Mouse (Mus musculus) heart, embryonic 15.5 days (tissue): Measurements from ENCODE around the gene Lrrfip2. TPM values are rescaled to one million over a fixed set of nuclear protein-coding genes. Genes with fewer than 3 reads are reported as not detected.

ENCODE experiments used
- ATAC-seq: fragments of 200-750 bp; cut with Nextera tagmentation; replicated peaks from 2 replicates; pipeline ENCODE4 v1.8.0; 2017; ENCODE audit warnings: low read depth, moderate TSS enrichment; ENCODE audit not compliant: insufficient number of reproducible peaks, insufficient read depth, low FRiP score
- H3K27ac ChIP-seq: fragments of 300-500 bp; sonication (generic); 2 replicates; pipeline ENCODE4 v1.5.1; 2015; ENCODE audit warnings: mild to moderate bottlenecking, inconsistent platforms
- H3K27me3 ChIP-seq: fragments of 300-500 bp; sonication (generic); 2 replicates; pipeline ENCODE4 v1.6.1; 2015; ENCODE audit warnings: inconsistent platforms
- H3K36me3 ChIP-seq: fragments of 300-500 bp; sonication (generic); 2 replicates; pipeline ENCODE4 v1.6.1; 2015; ENCODE audit warnings: mild to moderate bottlenecking, inconsistent platforms
- H3K4me1 ChIP-seq: fragments of 300-500 bp; sonication (generic); replicated peaks from 2 replicates; pipeline ENCODE4 v1.6.1; 2015; ENCODE audit warnings: inconsistent platforms
- H3K4me2 ChIP-seq: fragments of 300-500 bp; sonication (generic); 2 replicates; pipeline ENCODE4 v1.6.1; 2015; ENCODE audit warnings: inconsistent platforms, mild to moderate bottlenecking, moderate library complexity
- H3K4me3 ChIP-seq: fragments of 300-500 bp; sonication (generic); 2 replicates; pipeline ENCODE4 v1.5.1; 2015; ENCODE audit warnings: mild to moderate bottlenecking, inconsistent platforms
- H3K9ac ChIP-seq: fragments of 300-500 bp; sonication (generic); 2 replicates; pipeline ENCODE4 v1.6.1; 2015; ENCODE audit warnings: mild to moderate bottlenecking, inconsistent platforms
- H3K9me3 ChIP-seq: fragments of 300-500 bp; sonication (generic); replicated peaks from 2 replicates; pipeline ENCODE4 v1.6.1; 2016; ENCODE audit warnings: inconsistent platforms
- WGBS: fragments of 180-500 bp; shearing (Covaris S2); methylation state at CpG from one replicate; pipeline ENCODE4 v1.1.7; 2015; ENCODE audit warnings: mixed read lengths; 5-methylcytosine and 5-hydroxymethylcytosine counted together
- polyA plus RNA-seq: library from polyadenylated mRNA; unstranded; fragments of >200 nt; fragmentation: Nextera tagmentation; extraction: Ambion mirVana; gene quantifications from 2 replicates; pipeline ENCODE4 v1.2.1, GENCODE M21; 2015

Lrrfip2 gene
- polyA plus RNA-seq, 1 experiment from 2014 or later: 64.9 TPM

DNA sequence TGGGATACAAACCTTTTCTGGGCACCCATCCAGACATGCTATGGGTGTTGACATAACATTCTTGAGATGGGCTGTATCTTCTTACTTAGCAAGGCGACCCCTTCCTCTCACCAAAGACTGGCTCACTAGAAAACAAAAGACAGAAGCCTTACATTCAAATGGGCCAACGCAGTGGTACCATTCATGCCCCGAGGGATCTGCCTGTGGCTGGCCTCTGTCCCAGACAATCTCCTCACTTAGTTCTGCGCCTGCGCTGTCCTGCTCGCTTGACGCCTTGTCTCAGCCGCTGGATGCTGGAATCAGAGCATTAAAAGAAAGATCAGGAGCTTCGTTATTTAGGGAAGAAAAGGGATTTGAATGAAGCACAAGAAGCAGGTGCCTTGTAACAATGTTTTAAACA lies 24.7 kb upstream of the Lrrfip2 start:
- Histone ChIP-seq H3K9me3 (no peaks in the 10 kb centered on the region), H3K9ac (no peak overlapping the region), H3K4me1 (peaks cover 37% of the 10 kb centered on the region), H3K27ac (no peak overlapping the region), H3K4me2 (no peak overlapping the region), H3K36me3 (no peaks in the 10 kb centered on the region), H3K27me3 (no peaks in the 10 kb centered on the region), H3K4me3 (no peak overlapping the region)
- WGBS: 43% methylated on average over 9 of the region's 9 CpGs
- no peak for ATAC-seq

DNA sequence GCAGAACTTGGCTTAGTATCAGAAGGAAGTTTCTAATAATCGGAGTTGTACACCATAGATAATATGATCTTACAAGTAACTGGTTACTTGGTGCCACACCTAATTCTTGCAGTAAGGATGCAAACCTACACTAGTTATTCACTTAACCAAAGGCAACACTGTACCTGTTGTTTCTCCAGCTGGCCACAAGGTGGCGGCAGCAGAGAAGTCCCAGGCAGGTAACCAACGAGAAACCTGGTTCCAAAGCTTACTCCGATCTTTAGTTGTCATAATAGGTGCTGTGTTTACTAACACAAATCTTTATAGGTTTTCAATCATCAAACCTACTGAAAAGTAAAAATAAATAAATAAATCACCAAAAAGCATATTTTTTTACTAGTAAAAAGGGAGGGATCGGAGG lies 24.3 kb upstream of the Lrrfip2 start:
- no peak overlapping the region for H3K27ac ChIP-seq
- no peak for ATAC-seq
- H3K4me1 ChIP-seq: peaks cover 33% of the 10 kb centered on the region
- H3K9me3 ChIP-seq: no peaks in the 10 kb centered on the region
- no peaks in the 10 kb centered on the region for H3K27me3 ChIP-seq
- H3K9ac ChIP-seq: no peak overlapping the region
- WGBS: 23% methylated on average over 5 of the region's 5 CpGs
- H3K36me3 ChIP-seq: no peaks in the 10 kb centered on the region
- H3K4me2 ChIP-seq: no peak overlapping the region
- no peak overlapping the region for H3K4me3 ChIP-seq

DNA sequence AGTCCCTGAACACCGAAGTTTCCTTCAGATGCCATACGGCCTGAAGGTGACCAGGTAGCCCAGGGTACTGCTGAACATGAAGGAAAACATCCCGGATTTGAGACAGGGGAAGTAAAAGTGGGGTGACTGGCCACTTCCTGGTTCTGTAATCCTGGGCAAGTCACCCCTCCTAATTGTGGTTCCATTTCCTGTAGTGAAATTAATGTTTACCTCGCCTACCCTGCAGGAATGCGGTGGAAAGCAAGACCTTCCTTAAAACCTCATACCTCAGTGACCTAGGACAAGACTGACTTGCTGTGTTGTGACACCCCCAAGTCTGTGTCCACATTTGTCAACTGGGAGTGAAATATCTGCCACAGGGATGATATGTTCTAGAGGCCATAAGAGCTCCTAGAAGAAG lies 22.8 kb upstream of the Lrrfip2 start:
- H3K4me1 ChIP-seq: peaks cover 22% of the 10 kb centered on the region
- H3K27ac ChIP-seq: no peak overlapping the region
- ATAC-seq: no peak
- 72% methylated on average over 5 of the region's 5 CpGs for WGBS
- no peaks in the 10 kb centered on the region for H3K9me3 ChIP-seq
- H3K4me3 ChIP-seq: no peak overlapping the region
- no peaks in the 10 kb centered on the region for H3K36me3 ChIP-seq
- no peaks in the 10 kb centered on the region for H3K27me3 ChIP-seq
- H3K9ac ChIP-seq: no peak overlapping the region
- H3K4me2 ChIP-seq: no peak overlapping the region

DNA sequence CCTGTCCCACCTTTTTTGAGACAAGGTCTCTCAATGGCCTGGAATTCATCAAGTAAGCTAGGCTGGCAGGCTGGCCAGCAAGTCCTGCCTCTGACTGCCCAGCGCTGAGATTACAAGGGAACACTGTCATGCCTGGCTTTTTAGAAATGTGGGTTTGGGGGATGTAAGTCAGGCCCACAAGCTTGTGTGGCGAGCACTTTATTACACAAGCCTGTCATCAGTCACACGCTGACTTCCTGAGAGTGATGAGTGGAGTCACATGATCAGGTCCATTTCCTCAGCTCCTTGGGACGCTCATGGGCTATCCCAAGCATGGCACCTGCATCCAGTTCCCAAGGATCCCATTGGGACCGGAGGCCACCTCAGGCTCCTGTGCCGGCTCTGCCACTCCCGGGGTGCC lies 21.7 kb upstream of the Lrrfip2 start:
- H3K27ac ChIP-seq: no peak overlapping the region
- 62% methylated on average over 7 of the region's 7 CpGs for WGBS
- H3K9ac ChIP-seq: no peak overlapping the region
- H3K4me2 ChIP-seq: no peak overlapping the region
- H3K27me3 ChIP-seq: no peaks in the 10 kb centered on the region
- no peak overlapping the region for H3K4me3 ChIP-seq
- peaks cover 22% of the 10 kb centered on the region for H3K4me1 ChIP-seq
- no peaks in the 10 kb centered on the region for H3K9me3 ChIP-seq
- no peaks in the 10 kb centered on the region for H3K36me3 ChIP-seq
- no peak for ATAC-seq

DNA sequence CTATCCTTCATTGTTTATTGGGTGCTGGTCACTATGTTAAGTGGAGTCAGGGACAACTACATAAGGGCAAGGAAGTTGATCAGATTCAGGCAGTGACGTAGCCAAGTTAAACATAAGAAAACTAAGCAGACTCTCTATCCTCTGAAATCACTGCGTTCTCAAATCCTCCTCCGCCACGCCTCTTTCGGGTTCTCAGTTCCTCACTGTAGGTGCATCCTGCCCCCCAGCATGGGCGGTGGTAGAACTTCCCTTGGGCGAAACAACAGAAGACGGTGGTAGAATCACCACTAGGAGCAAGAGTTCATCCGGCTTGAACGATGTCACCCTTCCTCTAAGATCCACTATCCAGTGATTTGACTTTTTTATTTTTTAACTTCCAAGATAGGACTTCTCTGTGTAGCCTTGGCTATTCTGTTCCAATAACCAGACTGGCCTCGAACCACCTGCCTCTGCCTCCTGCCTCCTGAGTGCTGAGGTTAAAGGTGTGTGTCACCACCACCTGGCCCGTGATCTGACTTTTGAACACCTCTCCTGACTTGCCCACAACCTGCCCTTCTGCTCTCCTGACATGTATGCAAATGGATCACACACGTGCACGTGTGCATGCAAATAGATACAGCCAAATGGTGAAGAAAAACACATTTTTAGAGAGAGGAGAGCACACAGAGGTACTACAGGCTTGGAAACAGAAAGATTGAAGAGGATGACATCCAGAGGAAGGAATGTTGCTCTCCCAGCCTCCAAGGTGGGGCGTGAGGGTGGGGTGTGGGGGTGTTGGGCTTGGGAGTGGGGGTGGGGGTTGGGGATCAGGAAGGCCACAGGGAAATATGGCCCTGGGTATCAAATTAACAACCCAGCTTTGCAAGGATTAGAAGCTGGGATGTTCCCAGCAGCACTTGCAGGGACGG lies 20.7 kb upstream of the Lrrfip2 start:
- no peaks in the 10 kb centered on the region for H3K9me3 ChIP-seq
- H3K4me1 ChIP-seq: peaks cover 22% of the 10 kb centered on the region
- 81% methylated on average over 16 of the region's 16 CpGs for WGBS
- H3K9ac ChIP-seq: no peak overlapping the region
- no peak for ATAC-seq
- H3K27ac ChIP-seq: no peak overlapping the region
- H3K36me3 ChIP-seq: no peaks in the 10 kb centered on the region
- no peak overlapping the region for H3K4me2 ChIP-seq
- H3K4me3 ChIP-seq: no peak overlapping the region
- H3K27me3 ChIP-seq: no peaks in the 10 kb centered on the region

DNA sequence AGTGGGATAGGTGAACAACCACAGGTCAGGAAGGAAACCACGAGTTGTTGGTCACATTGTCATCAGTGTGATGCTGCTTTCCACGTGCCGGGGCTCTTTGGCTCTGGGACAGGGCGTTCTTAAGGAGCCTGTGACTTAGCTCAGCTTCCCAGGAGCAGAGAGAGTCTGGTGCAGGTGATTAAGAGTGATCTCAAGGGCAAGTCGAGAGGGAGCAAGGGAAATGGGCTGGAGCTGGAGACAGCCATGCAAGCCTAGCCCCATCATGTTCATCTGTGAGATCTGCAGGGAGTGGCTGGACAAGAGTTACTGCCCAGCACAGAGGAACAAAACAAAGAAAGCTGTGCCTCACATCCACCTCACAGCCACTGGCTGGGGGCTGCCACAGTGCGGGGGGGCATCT lies 19.8 kb upstream of the Lrrfip2 start:
- 62% methylated on average over 6 of the region's 6 CpGs for WGBS

DNA sequence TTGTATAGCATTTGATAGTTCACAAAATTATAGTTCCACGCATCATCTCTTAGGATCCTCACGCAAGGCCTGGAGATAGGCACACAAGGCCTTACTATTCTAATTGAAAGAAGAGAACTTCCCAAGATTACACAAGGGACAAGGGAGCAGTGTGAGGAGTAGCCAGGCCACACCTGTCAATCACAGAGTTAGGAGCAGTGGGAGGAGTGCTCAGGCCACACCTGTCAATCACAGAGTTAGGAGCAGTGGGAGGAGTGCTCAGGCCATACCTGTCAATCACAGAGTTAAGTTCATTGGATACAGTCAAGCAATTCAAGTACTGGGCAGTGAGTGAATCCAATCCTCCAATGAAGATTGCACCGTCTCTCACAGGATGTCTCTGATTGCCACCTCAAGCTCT lies 17.0 kb upstream of the Lrrfip2 start:
- Histone ChIP-seq H3K27ac (no peak overlapping the region), H3K27me3 (no peaks in the 10 kb centered on the region), H3K9ac (no peak overlapping the region), H3K4me3 (no peak overlapping the region), H3K4me1 (peaks cover 5% of the 10 kb centered on the region), H3K36me3 (no peaks in the 10 kb centered on the region), H3K9me3 (no peaks in the 10 kb centered on the region), H3K4me2 (no peak overlapping the region)
- WGBS: 83% methylated on average over 3 of the region's 3 CpGs
- ATAC-seq: no peak

More for the DNA sequence above, 19.8 kb upstream of the Lrrfip2 start:
- ATAC-seq: no peak
- Histone ChIP-seq H3K27me3 (no peaks in the 10 kb centered on the region), H3K36me3 (no peaks in the 10 kb centered on the region), H3K9me3 (no peaks in the 10 kb centered on the region), H3K9ac (no peak overlapping the region), H3K27ac (no peak overlapping the region), H3K4me1 (peaks cover 19% of the 10 kb centered on the region), H3K4me2 (no peak overlapping the region), H3K4me3 (no peak overlapping the region)

DNA sequence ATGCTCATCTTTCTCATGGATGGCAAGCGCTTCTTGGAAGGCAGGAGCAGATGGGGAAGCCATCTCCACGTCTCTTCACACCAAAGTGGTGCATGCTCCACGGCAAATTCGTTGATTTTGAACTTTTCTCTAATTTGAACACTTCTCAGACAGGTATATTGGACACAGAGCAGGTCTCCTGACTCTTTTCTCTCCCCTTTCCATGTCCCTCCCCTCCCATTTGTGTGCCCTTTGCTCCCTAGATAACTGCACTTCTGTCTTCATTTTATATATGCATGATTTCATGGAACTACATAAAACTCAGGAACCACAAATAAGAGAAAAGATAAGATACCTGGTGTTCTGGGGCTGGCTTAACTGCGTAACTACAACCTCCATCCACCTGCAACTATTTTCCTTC lies 14.1 kb upstream of the Lrrfip2 start:
- H3K9ac ChIP-seq: no peak overlapping the region
- H3K27ac ChIP-seq: no peak overlapping the region
- WGBS: 81% methylated on average over 5 of the region's 5 CpGs
- no peaks in the 10 kb centered on the region for H3K36me3 ChIP-seq
- H3K9me3 ChIP-seq: no peaks in the 10 kb centered on the region
- H3K4me1 ChIP-seq: no peaks in the 10 kb centered on the region; the same call in 1 of the 2 replicates
- no peak overlapping the region for H3K4me2 ChIP-seq
- no peak overlapping the region for H3K4me3 ChIP-seq
- H3K27me3 ChIP-seq: no peaks in the 10 kb centered on the region
- ATAC-seq: no peak

DNA sequence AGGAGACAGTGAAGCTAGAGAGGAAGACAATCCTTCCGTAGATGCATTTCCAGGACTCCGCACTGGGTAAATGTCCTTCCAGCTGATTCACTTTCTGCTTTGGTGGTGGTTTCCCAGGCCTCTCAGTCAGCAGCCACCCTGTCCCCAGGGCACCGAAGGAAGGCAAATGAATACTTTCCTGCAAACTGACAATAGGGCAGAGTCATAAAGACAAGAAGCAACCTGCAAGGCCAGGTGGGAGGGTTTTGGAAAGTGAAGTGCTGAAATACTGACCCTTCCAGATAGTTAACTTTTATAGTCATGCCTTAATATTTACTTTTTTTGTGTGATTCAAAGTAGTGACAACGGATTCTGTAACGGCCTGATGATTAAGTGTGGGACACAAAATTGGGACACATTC lies 13.5 kb upstream of the Lrrfip2 start:
- 88% methylated on average over 5 of the region's 5 CpGs for WGBS
- H3K4me2 ChIP-seq: no peak overlapping the region
- H3K27ac ChIP-seq: no peak overlapping the region
- H3K9me3 ChIP-seq: no peaks in the 10 kb centered on the region
- H3K9ac ChIP-seq: no peak overlapping the region
- H3K4me1 ChIP-seq: no peaks in the 10 kb centered on the region; the same call in 1 of the 2 replicates
- no peaks in the 10 kb centered on the region for H3K36me3 ChIP-seq
- ATAC-seq: no peak
- H3K4me3 ChIP-seq: no peak overlapping the region
- H3K27me3 ChIP-seq: no peaks in the 10 kb centered on the region

DNA sequence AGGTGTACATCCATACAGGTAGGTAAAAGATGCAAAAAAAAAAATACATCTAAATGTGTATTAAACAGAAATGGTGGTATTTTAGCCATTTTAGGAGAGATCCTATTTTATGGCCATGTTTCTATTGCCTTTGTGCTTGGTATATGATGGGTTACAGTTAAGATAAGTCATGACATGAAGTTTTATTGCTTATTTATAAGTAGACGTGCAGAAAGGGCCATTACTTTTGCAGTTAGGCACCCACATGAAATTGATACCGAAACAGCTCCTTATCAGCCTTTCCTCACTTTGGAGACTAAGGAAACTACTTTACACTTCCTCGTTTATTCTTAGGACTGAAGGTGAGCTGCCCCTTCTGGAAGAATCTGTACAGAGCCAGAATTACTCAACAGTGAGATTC lies 9.5 kb upstream of the Lrrfip2 start:
- 58% methylated on average over 3 of the region's 3 CpGs for WGBS
- Histone ChIP-seq H3K36me3 (no peaks in the 10 kb centered on the region), H3K4me2 (no peak overlapping the region), H3K9ac (no peak overlapping the region), H3K27ac (no peak overlapping the region), H3K4me3 (no peak overlapping the region), H3K4me1 (no peaks in the 10 kb centered on the region; the same call in 1 of the 2 replicates), H3K9me3 (no peaks in the 10 kb centered on the region), H3K27me3 (no peaks in the 10 kb centered on the region)
- no peak for ATAC-seq

DNA sequence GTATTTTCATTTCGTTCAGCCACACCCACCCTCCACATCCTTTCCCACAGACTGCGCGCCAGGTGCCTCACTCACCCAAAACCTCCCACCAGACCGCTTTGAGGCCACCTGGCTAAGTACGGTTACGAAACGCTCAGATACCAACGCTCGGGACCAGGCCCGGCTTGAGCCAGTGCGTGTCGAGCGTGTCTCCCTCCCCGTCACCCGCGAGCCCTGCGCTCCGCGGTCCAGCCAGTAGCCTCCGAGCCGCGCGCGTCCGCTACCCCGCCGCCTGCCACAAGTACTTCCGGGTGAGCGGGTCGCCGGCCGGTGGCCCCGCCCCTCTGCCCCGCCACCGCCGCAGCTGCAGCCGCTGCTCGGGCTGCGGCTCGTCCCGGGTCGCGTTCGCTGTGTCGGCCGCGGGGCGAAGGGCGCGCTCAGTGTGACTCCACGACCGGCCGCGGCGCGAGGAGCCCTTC lies 431 bp downstream of the Lrrfip2 start:
- WGBS: under 1% methylated on average over 56 of the region's 56 CpGs
- Histone ChIP-seq H3K36me3 (no peaks in the 10 kb centered on the region), H3K4me2 (peak overlapping the region; percentile 74), H3K9me3 (no peaks in the 10 kb centered on the region), H3K27me3 (no peaks in the 10 kb centered on the region), H3K9ac (peak overlapping the region; percentile 91), H3K4me3 (peak overlapping the region; percentile 91), H3K4me1 (peaks cover 40% of the 10 kb centered on the region), H3K27ac (peak overlapping the region; percentile 93)
- peak; percentile 88 for ATAC-seq
